Mouse (Mus musculus): ENCODE data around the gene Cps1. TPM values are rescaled to one million over a fixed set of nuclear protein-coding genes. Genes with fewer than 3 reads are reported as not detected.

Gene Cps1
- polyA plus RNA-seq, 1 experiment from 2014 or later, result 0.08 TPM

GRCm38 (mm10) chr1:67197335-67197734 lies 74.5 kb downstream of the Cps1 start:
- 91% methylated on average over 2 of the region's 2 CpGs for WGBS
- Histone ChIP-seq H3K9ac (ENCODE audit: low read length) (no peak overlapping the region), H3K4me1 (ENCODE audit: control insufficient read depth, insufficient read depth, low read length) (no peaks in the 10 kb centered on the region), H3K27ac (ENCODE audit: low read depth, low read length) (no peak overlapping the region), H3K36me3 (ENCODE audit: control insufficient read depth, insufficient read depth, low read length) (no peaks in the 10 kb centered on the region), H3K4me2 (no peak overlapping the region), H3K9me3 (ENCODE audit: control insufficient read depth, low read length) (no peaks in the 10 kb centered on the region), H3K27me3 (ENCODE audit: control insufficient read depth, insufficient read depth, low read length) (no peaks in the 10 kb centered on the region), H3K4me3 (ENCODE audit: low read depth, low read length) (no peak overlapping the region)
- ATAC-seq (ENCODE audit: low FRiP score), result no peak
- no peak for DNase-seq (ENCODE audit: low spot score, missing footprints)

GRCm38 (mm10) chr1:67218339-67218944 lies 95.6 kb downstream of the Cps1 start:
- Histone ChIP-seq H3K4me3 (ENCODE audit: low read depth, low read length) (no peak overlapping the region), H3K4me2 (no peak overlapping the region), H3K36me3 (ENCODE audit: control insufficient read depth, insufficient read depth, low read length) (no peaks in the 10 kb centered on the region), H3K9me3 (ENCODE audit: control insufficient read depth, low read length) (no peaks in the 10 kb centered on the region), H3K27ac (ENCODE audit: low read depth, low read length) (no peak overlapping the region), H3K9ac (ENCODE audit: low read length) (no peak overlapping the region), H3K27me3 (ENCODE audit: control insufficient read depth, insufficient read depth, low read length) (no peaks in the 10 kb centered on the region), H3K4me1 (ENCODE audit: control insufficient read depth, insufficient read depth, low read length) (no peaks in the 10 kb centered on the region)
- 42% methylated on average over 2 of the region's 2 CpGs for WGBS
- peak; percentile 50; the same call in 1 of the 2 replicates for ATAC-seq (ENCODE audit: low FRiP score)
- no peak for DNase-seq (ENCODE audit: low spot score, missing footprints)

GRCm38 (mm10) chr1:67223666-67224065 lies 100.8 kb downstream of the Cps1 start:
- Histone ChIP-seq H3K27me3 (ENCODE audit: control insufficient read depth, insufficient read depth, low read length) (no peaks in the 10 kb centered on the region), H3K36me3 (ENCODE audit: control insufficient read depth, insufficient read depth, low read length) (no peaks in the 10 kb centered on the region), H3K4me3 (ENCODE audit: low read depth, low read length) (no peak overlapping the region), H3K9ac (ENCODE audit: low read length) (no peak overlapping the region), H3K4me1 (ENCODE audit: control insufficient read depth, insufficient read depth, low read length) (no peaks in the 10 kb centered on the region), H3K4me2 (no peak overlapping the region), H3K9me3 (ENCODE audit: control insufficient read depth, low read length) (no peaks in the 10 kb centered on the region), H3K27ac (ENCODE audit: low read depth, low read length) (no peak overlapping the region)
- DNase-seq (ENCODE audit: low spot score, missing footprints) (no peak), ATAC-seq (ENCODE audit: low FRiP score) (no peak)
- 79% methylated on average over 7 of the region's 7 CpGs for WGBS

- Histone ChIP-seq H3K9ac (ENCODE audit: low read length) (no peak overlapping the region), H3K36me3 (ENCODE audit: control insufficient read depth, insufficient read depth, low read length) (no peaks in the 10 kb centered on the region), H3K9me3 (ENCODE audit: control insufficient read depth, low read length) (no peaks in the 10 kb centered on the region), H3K4me2 (no peak overlapping the region), H3K27ac (ENCODE audit: low read depth, low read length) (no peak overlapping the region), H3K27me3 (ENCODE audit: control insufficient read depth, insufficient read depth, low read length) (no peaks in the 10 kb centered on the region), H3K4me3 (ENCODE audit: low read depth, low read length) (no peak overlapping the region), H3K4me1 (ENCODE audit: control insufficient read depth, insufficient read depth, low read length) (no peaks in the 10 kb centered on the region)
- 83% methylated on average over 2 of the region's 2 CpGs for WGBS
- DNase-seq (ENCODE audit: low spot score, missing footprints) (no peak), ATAC-seq (ENCODE audit: low FRiP score) (no peak)
These were observed 112.0 kb downstream of the Cps1 start for GRCm38 (mm10) chr1:67234861-67235260.

GRCm38 (mm10) chr1:67235468-67236217 lies 112.8 kb downstream of the Cps1 start:
- no peak overlapping the region for H3K4me3 ChIP-seq (ENCODE audit: low read depth, low read length)
- DNase-seq (ENCODE audit: low spot score, missing footprints) (no peak), ATAC-seq (ENCODE audit: low FRiP score) (no peak)
- no peaks in the 10 kb centered on the region for H3K27me3 ChIP-seq (ENCODE audit: control insufficient read depth, insufficient read depth, low read length)
- no peaks in the 10 kb centered on the region for H3K4me1 ChIP-seq (ENCODE audit: control insufficient read depth, insufficient read depth, low read length)
- H3K27ac ChIP-seq (ENCODE audit: low read depth, low read length), result no peak overlapping the region
- H3K36me3 ChIP-seq (ENCODE audit: control insufficient read depth, insufficient read depth, low read length), result no peaks in the 10 kb centered on the region
- no peak overlapping the region for H3K4me2 ChIP-seq
- H3K9ac ChIP-seq (ENCODE audit: low read length), result no peak overlapping the region
- no peaks in the 10 kb centered on the region for H3K9me3 ChIP-seq (ENCODE audit: control insufficient read depth, low read length)
- WGBS, result 81% methylated on average over 7 of the region's 7 CpGs

- Histone ChIP-seq H3K36me3 (ENCODE audit: control insufficient read depth, insufficient read depth, low read length) (no peaks in the 10 kb centered on the region), H3K4me1 (ENCODE audit: control insufficient read depth, insufficient read depth, low read length) (no peaks in the 10 kb centered on the region), H3K4me3 (ENCODE audit: low read depth, low read length) (no peak overlapping the region), H3K4me2 (no peak overlapping the region), H3K9ac (ENCODE audit: low read length) (no peak overlapping the region), H3K27me3 (ENCODE audit: control insufficient read depth, insufficient read depth, low read length) (no peaks in the 10 kb centered on the region), H3K27ac (ENCODE audit: low read depth, low read length) (no peak overlapping the region), H3K9me3 (ENCODE audit: control insufficient read depth, low read length) (no peaks in the 10 kb centered on the region)
- DNase-seq (ENCODE audit: low spot score, missing footprints) (no peak), ATAC-seq (ENCODE audit: low FRiP score) (no peak)
- WGBS, result 81% methylated on average over 1 of the region's 1 CpGs
These were observed 115.6 kb downstream of the Cps1 start for GRCm38 (mm10) chr1:67238446-67238845.

GRCm38 (mm10) chr1:67238941-67239340 lies 116.1 kb downstream of the Cps1 start:
- Histone ChIP-seq H3K9me3 (ENCODE audit: control insufficient read depth, low read length) (no peaks in the 10 kb centered on the region), H3K4me3 (ENCODE audit: low read depth, low read length) (no peak overlapping the region), H3K36me3 (ENCODE audit: control insufficient read depth, insufficient read depth, low read length) (no peaks in the 10 kb centered on the region), H3K27me3 (ENCODE audit: control insufficient read depth, insufficient read depth, low read length) (no peaks in the 10 kb centered on the region), H3K4me2 (no peak overlapping the region), H3K4me1 (ENCODE audit: control insufficient read depth, insufficient read depth, low read length) (no peaks in the 10 kb centered on the region), H3K9ac (ENCODE audit: low read length) (no peak overlapping the region), H3K27ac (ENCODE audit: low read depth, low read length) (no peak overlapping the region)
- ATAC-seq (ENCODE audit: low FRiP score), result no peak
- no peak for DNase-seq (ENCODE audit: low spot score, missing footprints)
- 82% methylated on average over 1 of the region's 1 CpGs for WGBS

GRCm38 (mm10) chr1:67265222-67265621 lies 142.4 kb downstream of the Cps1 start:
- DNase-seq (ENCODE audit: low spot score, missing footprints), result no peak
- Histone ChIP-seq H3K9me3 (ENCODE audit: control insufficient read depth, low read length) (no peaks in the 10 kb centered on the region), H3K9ac (ENCODE audit: low read length) (no peak overlapping the region), H3K36me3 (ENCODE audit: control insufficient read depth, insufficient read depth, low read length) (no peaks in the 10 kb centered on the region), H3K27me3 (ENCODE audit: control insufficient read depth, insufficient read depth, low read length) (no peaks in the 10 kb centered on the region), H3K4me2 (no peak overlapping the region), H3K27ac (ENCODE audit: low read depth, low read length) (no peak overlapping the region), H3K4me1 (ENCODE audit: control insufficient read depth, insufficient read depth, low read length) (no peaks in the 10 kb centered on the region), H3K4me3 (ENCODE audit: low read depth, low read length) (no peak overlapping the region)
- 79% methylated on average over 1 of the region's 1 CpGs for WGBS
- no peak for ATAC-seq (ENCODE audit: low FRiP score)

- ATAC-seq (ENCODE audit: low FRiP score) (no peak), DNase-seq (ENCODE audit: low spot score, missing footprints) (no peak)
- no peak overlapping the region for H3K27ac ChIP-seq (ENCODE audit: low read depth, low read length)
- no peaks in the 10 kb centered on the region for H3K9me3 ChIP-seq (ENCODE audit: control insufficient read depth, low read length)
- H3K4me3 ChIP-seq (ENCODE audit: low read depth, low read length), result no peak overlapping the region
- H3K4me2 ChIP-seq, result no peak overlapping the region
- H3K27me3 ChIP-seq (ENCODE audit: control insufficient read depth, insufficient read depth, low read length), result no peaks in the 10 kb centered on the region
- H3K36me3 ChIP-seq (ENCODE audit: control insufficient read depth, insufficient read depth, low read length), result no peaks in the 10 kb centered on the region
- H3K9ac ChIP-seq (ENCODE audit: low read length), result no peak overlapping the region
- no peaks in the 10 kb centered on the region for H3K4me1 ChIP-seq (ENCODE audit: control insufficient read depth, insufficient read depth, low read length)
These were observed 145.1 kb downstream of the Cps1 start for GRCm38 (mm10) chr1:67267972-67268371.

Data from midbrain, embryonic 11.5 days (tissue).